Mouse (Mus musculus): ENCODE measurements around the gene Apoa2. TPM values are rescaled to one million over a fixed set of nuclear protein-coding genes. Genes with fewer than 3 reads are reported as not detected.
"Not testable (repeated sequence)": the region's sequence is repeated elsewhere in the genome, so short reads cannot be mapped to it uniquely, and the experiment has no call there.

Apoa2 gene
- polyA plus RNA-seq, 1 experiment from 2014 or later, result 4.0 TPM

DNA sequence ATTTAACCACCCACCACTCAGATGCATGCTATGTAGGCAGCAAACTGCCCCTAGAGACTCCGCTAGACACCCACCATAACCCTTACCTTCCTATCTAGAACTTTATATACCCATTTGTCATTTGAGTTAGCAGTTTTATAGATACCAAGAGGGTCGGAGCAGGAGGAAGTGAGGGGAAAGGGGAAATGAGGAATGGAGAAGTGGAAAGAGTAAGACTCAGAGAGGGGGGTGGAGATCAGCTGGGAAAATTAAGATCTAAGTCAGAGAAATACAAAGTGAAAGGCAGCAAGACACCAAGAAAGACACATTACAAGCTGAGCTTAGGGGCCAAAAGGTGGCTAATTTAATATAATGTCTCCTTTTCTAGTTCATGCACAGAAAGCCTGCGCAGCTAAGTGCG is 9.7 kb downstream of the Apoa2 start:
- DNase-seq (ENCODE audit: low spot score), result no peak

DNA sequence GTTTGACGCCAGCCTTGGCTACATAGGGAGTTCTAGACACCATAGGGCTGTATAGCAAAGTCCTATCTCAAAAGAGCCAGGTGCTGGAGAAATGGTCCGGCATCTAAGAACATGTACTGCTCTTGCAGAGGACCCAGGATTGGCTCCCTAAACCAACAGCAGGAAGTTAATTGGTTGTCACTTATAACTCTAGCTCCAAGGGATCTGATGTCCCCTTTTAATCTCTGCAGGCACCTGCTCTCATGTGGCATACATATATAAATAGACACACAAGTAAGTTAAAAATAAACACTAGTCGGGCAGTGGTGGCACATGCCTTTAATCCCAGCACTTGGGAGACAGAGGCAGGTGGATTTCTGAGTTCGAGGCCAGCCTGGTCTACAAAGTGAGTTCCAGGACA is 10.9 kb downstream of the Apoa2 start:
- DNase-seq (ENCODE audit: low spot score), result no peak

DNA sequence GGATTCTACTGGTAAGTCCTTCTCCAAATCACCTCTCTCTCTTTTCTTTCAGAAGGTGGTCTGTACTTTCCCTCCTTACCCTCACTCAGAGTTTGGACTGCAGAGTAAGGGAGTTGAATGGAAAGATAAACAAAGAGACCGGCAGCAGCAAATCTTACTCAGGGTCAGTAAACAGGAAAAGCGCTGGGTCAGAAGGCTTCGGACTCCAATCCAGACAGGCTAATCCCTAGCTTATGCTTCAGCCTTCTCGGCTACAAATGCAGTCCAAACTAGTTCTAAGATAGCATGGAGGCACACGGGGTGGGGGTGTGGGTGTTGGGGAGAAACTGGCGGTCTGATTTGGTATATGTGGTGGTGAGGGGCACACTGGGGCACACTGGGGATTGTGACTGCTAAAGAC is 12.6 kb downstream of the Apoa2 start:
- no peak for DNase-seq (ENCODE audit: low spot score)

DNA sequence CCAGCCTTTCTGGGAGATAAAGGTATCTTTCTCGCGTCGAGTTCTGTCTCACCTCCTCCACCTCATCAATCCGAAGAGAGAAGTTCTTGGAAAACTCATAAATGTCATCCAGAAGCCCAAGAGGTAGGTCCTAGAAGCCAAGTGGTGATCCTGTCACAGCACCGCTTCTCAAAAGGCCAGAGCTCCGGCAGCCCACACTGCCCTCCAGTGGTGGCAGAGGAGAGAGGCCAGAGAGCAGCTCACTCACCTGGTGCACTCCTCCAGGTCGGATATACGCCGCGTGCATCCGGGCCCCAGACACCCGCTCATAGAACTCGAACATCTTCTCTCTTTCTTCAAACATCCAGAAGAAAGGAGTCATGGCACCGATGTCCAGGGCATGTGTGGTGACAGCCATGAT is 13.6 kb downstream of the Apoa2 start:
- DNase-seq (ENCODE audit: low spot score), result peak; percentile 60

DNA sequence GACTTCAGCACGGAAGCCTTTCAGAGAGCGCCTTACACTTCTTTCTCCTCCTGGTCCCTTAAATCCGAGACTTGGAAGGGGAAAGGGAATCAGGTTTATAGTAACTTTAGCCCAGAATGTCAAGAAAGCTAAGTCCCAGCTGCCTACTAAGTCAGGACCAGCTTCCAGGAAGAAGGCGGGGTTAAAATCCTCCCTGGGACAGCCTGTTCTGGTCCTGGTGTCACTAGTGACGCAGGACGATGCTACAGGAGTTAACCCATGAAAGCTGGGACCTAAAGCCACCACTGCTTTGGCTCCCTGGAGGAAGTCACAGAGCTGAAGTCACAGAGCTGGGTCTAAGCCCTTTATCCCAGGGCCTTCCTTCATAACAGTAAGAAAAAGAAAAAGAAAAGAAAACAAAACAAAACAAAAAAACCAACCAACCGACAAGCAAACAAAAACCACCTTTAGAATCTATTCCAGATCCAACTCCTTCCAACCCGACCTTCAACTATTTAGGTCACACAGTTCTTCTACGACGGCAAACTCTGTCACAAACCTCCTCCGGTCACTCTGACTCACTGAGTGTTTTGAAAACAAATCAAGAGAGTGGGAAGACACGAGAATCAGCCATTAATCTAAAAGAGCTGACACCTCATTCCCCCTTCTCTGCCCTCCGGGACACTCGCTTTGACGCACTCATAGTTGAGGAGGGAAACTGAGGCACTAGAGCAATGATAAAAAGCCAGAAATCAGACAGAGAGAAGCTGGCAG is 15.3 kb downstream of the Apoa2 start:
- no peak for DNase-seq (ENCODE audit: low spot score)

DNA sequence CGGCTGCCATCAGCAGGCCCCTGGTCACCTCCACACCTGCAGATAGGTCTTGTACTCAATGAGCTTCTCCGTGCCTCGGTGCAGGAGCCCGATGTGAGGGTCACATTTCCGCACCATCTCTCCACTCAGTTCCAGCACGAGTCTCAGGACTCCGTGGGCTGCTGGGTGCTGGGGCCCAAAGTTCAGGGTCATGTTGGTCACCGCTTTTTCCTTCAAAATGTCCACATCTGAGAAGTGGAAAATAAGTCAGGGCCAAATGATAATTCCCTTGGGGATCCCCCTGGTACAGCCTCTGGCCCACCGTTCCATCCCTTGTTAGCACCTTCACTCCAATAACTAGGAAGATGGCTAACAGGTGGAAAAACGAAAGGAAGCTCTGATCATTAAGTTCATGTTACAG is 16.1 kb downstream of the Apoa2 start:
- no peak for DNase-seq (ENCODE audit: low spot score)

DNA sequence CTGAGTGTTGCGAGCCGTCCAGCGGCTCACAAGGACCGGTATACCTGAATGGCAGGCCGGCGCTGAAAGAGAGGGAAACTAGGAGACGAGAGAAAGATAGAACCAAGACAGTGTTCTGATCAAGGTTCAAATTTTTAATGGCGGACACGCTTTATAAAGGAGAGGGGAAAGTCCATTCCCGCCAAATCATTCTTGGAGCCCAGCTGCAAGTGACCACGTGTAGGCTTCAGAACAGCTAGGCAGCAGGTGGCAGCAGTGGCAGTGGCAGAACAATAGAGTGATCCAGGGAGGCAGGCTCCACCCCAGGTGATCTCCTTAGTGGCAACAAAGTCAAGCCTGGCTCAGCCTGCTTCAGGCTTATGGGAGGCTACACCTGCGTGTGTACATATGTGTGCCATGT is 17.1 kb downstream of the Apoa2 start:
- DNase-seq (ENCODE audit: low spot score), result not testable (repeated sequence)

DNA sequence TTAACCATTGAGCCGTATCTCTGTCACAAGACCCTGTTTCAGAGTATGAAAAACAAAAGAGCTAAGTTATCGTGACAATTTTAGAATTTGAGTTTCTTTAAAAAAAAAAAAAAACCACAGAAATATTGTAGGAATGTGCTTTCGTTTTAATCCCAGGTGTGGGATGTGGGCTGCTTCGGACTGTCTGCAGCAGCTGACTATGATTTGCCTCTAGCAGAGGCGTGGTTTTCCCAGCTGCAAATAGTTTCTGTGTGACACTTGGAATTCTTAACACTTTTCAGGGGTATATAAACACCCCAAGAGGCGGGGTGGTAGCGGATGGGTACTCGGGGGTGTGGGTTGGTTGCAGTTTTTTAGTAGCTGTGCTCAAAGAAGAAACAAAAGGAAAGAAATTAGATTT is 20.5 kb downstream of the Apoa2 start:
- no peak for DNase-seq (ENCODE audit: low spot score)

DNA sequence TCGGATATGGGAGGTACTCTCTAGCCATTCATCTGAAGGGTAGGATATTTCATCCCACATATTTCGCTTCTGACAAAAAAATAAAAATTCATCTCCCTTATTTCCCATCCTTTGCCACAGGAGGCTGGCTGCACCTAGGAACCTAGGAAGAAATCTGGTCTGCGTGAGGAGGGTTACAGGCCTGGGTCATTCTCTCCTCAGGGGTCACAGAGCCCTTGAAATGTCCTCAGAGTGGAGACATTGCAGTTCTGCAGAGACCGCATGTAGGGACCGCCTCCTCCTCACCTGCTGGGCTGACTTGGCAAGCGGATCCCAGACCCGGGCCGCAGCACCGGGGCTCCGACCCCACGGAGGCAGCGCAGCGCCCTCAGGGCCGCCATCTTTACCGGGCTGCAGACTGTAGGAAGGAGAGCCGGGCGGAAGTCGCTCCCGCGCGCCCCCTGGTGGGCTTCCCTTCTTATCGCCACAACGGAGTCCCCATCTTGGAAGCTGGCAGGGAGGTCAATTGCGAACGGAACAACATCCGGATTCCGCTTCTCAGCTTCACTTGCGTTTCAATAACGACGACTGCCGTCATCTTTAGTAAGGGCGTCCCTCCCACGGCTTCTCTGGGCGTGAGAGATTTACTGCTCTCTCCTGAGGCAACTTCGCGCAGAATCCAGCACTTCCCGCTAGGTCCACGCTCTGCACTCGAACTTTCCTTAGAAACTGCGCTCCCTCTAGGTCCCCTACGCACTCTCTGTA is 22.0 kb downstream of the Apoa2 start:
- DNase-seq (ENCODE audit: low spot score), result peak; percentile 98

DNA sequence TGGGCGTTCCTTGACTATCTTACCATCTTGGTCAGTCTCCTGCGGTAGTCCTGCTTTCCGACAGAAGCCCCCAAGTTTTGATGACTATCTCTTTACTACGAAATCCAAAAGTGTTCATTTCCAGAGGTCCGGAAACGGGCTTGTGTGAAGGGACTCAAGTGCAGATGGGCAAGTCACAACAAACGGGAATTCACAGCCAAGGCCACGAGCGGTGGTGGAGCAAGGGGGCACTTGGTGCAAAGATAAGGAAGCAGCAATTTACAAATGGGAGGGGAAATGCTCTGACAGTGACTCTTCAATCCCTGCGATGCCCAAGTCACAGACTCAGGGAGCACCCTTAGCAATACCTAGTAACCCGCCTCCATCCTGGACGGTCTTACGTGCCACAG is 22.6 kb downstream of the Apoa2 start:
- DNase-seq (ENCODE audit: low spot score), result no peak

DNA sequence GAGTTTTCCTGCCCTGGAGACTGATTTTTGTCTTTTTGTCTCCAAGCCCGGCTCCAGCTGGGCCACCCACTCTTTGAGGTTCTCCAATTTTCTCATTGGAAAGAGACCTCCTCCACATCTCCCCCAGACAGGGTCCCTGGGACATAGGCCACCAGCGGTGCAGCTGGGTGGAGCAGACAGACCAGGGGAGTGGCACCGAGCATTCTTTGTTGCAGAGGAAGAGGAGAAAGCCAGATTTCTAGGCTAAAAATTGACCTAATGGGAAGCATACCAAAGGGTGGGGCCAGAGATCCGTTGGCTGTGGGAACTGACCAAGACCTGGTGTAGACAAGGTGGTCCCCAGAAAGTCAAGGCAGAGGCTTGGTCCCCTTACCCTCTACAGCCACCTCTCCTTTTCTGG is 23.1 kb downstream of the Apoa2 start:
- no peak for DNase-seq (ENCODE audit: low spot score)

DNA sequence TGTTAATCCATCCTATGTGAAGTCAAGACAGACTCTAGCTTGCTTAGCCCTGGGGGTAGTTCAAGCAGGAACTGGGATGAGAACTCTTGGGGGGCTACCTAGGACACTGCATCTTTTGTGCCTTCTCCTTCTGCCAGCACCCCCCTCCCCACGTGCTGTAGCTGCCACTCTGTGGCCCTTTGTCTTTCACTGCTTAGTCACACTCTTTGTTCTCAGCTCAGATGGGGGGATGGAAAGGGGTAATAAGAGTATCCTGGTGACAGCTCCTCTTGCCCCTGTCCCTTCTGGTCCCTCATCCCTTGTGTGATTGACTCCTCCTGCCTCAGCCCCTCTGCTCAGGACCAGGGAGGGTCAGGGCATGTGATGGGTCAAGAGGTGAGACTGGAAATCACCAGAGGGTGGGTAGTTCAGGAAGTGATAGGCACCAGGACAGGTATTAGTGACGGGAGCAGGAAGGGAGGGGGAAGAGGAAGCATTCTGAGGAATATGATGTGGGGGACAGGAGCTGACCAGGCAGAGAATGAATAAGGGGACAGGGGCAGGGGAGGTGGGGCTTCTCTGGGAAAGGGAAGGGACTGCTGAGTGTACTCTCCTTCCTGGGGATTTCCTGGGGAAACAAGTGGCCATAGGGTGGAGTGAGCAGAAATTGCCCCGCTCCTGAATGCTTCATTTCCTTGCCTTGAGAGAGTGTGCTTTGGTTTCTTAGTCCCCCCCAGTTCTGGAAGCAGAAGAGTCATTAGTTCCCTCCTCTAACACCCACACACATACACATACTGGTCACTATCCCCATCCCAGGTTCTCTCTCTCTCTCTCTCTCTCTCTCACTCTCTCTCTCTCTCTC is 23.8 kb downstream of the Apoa2 start:
- no peak for DNase-seq (ENCODE audit: low spot score)

DNA sequence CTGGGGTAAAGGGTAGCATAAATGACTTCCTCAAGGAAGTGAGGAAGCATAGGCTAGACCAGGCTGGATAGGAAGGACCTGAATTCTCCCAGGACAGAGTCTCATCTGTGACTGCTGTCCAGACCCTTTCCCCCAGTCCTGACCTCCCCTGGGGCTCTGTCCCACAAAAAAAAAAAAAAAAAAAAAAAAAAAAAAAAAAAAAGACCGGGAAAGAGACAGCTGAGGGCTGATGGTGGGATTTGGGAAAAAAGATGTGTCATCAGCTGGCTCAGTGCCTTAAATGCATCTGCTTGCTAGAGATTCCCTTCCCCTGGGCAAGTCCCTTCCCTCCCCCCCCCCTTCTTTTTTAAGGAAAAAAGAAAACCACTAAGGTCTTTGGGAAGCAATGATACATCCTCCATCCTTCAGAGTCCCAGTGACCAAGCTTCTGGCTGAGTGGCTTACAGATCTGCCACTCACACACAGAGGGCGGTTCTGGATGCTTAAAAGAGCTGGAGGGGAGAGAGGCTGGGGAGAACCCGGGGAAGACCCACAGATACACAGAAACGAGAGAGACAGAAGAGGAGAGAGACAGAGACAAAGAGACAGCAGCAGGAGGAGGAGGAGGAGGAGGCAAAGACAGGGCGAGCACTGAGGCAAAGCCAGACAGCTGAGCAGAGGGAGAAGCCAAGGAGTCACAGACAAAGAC is 25.2 kb downstream of the Apoa2 start, which contains the start of gene Adamts4:
Gene Adamts4 (plus strand): TSS at position 509 of the 688 bp plus-strand sequence.
- DNase-seq (ENCODE audit: low spot score), result no peak

DNA sequence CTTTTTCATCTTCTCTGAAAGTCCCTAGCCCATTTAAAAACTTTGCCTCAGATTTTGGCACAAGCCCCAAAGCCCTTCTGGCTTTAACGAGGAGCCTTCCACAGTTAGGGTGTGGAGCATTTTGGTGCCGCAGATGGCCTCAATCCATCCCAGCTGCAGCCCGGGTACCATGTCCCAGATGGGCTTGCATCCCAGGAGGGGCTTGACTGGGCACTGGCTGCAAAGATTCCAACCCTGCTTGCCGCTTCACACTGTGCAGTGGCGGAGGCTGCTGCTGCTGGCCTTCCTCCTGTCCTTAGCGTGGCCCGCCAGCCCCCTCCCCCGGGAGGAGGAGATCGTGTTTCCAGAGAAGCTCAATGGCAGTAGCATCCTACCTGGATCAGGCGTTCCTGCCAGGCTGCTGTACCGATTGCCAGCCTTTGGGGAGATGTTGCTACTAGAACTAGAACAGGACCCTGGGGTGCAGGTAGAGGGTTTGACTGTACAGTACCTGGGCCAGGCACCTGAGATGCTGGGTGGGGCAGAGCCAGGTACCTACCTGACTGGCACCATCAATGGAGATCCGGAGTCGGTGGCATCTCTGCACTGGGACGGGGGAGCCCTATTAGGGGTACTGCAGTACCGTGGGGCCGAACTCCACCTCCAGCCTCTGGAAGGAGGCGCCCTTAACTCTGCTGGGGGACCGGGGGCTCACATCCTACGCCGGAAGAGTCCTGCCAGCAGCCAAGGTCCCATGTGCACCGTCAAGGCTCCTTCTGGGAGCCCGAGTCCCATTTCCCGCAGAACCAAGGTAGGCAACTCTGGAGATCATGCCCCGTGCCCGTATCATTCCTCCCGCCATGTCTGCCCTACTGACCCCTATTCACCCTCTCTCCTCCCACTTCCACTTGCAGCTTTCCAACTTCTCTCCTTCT is 26.1 kb downstream of the Apoa2 start, which contains the start of gene Ndufs2:
Gene Ndufs2 (minus strand): TSS at position 709 of the 914 bp plus-strand sequence.
- no peak for DNase-seq (ENCODE audit: low spot score)

DNA sequence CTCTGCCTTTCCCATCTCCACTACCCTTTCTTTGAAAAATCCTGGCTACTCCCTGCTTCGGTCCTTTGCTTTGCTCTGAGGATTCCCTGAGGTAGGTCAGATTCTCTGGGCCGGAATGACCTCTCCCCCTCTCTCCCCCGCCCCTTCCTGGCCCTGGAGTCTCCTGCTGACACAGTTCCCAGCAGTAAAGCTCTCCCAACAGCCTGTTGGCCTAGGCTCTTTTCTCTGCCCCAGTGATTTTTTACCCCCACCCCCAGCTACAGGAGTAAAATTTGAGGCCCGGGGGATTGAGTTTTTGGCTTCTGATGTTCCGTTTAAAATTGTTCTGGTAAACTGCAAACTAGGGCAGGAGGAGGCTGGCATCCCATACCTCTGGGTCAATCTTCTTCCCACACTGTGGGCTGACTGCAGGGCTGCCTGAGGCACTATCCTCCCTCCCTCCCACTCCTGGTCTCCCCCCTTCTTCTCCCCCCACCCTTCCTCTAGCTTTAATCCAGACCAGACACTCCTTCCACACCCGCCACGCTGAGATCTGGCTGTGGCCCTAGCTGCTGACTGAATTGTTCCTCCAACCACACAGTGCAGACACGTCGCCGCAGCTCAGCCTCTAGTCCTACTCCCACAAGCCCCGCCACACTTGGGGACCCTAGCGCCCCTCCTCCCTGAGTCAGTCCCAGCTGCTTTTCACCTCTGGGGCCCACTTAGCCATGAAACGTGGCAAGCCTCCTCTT is 26.9 kb downstream of the Apoa2 start:
- no peak for DNase-seq (ENCODE audit: low spot score)

DNA sequence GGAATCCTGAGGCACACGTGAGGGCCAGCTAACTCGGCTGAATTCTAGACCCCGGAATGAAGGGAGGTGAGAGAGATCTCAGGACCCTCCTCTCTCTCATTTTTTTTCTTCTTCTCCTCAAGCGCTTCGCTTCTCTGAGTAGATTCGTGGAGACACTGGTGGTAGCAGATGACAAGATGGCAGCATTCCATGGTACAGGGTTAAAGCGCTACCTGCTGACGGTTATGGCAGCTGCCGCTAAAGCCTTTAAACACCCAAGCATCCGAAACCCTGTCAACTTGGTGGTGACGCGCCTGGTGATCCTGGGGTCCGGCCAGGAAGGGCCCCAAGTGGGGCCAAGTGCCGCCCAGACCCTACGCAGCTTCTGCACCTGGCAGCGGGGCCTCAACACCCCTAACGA is 27.6 kb downstream of the Apoa2 start:
- DNase-seq (ENCODE audit: low spot score), result no peak

DNA sequence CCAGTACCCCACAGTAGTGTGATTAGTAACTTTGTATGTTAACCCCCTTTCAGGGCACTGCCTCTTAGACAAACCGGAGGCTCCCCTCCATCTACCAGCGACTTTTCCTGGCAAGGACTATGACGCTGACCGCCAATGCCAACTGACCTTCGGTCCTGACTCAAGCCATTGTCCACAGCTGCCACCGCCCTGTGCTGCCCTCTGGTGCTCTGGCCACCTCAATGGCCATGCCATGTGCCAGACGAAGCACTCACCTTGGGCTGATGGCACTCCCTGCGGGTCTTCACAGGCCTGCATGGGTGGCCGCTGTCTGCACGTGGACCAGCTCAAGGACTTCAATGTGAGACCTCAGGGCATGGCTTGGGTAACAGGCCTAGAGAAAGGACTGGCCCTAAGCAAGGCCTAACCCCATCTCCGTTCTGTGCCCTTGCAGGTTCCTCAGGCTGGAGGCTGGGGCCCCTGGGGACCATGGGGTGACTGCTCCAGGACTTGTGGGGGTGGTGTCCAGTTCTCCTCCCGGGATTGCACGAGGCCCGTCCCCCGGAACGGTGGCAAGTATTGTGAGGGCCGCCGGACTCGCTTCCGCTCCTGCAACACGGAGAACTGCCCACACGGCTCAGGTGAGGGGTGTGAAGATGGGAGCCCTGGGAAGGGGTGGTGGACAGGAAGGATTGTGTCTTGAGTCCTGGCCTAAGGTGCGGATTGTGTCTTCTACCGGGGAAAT is 31.4 kb downstream of the Apoa2 start:
- DNase-seq (ENCODE audit: low spot score), result no peak

DNA sequence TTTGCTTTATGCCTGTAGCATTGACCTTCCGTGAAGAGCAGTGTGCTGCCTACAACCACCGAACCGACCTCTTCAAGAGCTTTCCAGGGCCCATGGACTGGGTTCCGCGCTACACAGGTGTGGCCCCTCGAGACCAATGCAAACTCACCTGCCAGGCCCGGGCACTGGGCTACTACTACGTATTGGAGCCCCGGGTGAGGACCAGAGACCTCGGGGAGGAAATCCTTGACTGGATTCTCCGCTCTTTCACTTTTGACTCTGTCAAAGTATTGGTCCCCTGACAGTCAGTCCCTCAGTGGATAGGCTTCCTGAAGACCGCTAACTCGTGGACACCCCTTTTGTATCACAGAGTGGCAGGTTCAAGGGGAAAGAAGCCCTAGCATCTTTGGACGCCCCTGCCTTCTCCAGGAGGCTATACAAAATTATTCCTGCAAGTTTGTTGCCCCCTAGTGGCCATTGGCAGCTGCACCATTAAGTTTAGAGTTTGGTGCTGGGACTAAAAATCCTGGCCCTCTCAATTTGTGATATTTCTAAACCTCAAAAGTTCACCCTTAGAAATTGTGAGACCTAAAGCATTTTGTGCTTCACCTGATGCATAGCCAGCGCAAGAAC is 32.2 kb downstream of the Apoa2 start:
- DNase-seq (ENCODE audit: low spot score), result peak; percentile 76

Measured in thymus, postnatal 0 days (tissue).